Mouse (Mus musculus) liver, embryonic 12.5 days (tissue): ENCODE measurements around the gene Gm11020. TPM values are rescaled to one million over a fixed set of nuclear protein-coding genes. Genes with fewer than 3 reads are reported as not detected.
A peak's percentile ranks its signal among the peaks of the same experiment; 100 is the strongest.

Experiments used
- ATAC-seq: fragments of 200-750 bp; cut with Nextera tagmentation; 2 replicates; pipeline ENCODE4 v1.8.0; 2017; ENCODE audit warnings: moderate number of reproducible peaks, mild to moderate bottlenecking, moderate library complexity
- H3K27ac ChIP-seq: fragments of 300-500 bp; sonication (generic); 2 replicates; pipeline ENCODE4 v1.5.1; 2016; ENCODE audit warnings: mild to moderate bottlenecking
- H3K27me3 ChIP-seq: fragments of 300-500 bp; sonication (generic); replicated peaks from 2 replicates; pipeline ENCODE4 v1.6.1; 2016; ENCODE audit warnings: mild to moderate bottlenecking, moderate library complexity
- H3K36me3 ChIP-seq: fragments of 300-500 bp; sonication (generic); 2 replicates; pipeline ENCODE4 v1.6.1; 2016; ENCODE audit warnings: mild to moderate bottlenecking, moderate library complexity
- H3K4me1 ChIP-seq: fragments of 300-500 bp; sonication (generic); 2 replicates; pipeline ENCODE4 v1.6.1; 2016
- H3K4me2 ChIP-seq: fragments of 300-500 bp; sonication (generic); 2 replicates; pipeline ENCODE4 v1.6.1; 2016; ENCODE audit warnings: mild to moderate bottlenecking, moderate library complexity
- H3K4me3 ChIP-seq: fragments of 300-500 bp; sonication (generic); 2 replicates; pipeline ENCODE4 v1.5.1; 2016; ENCODE audit warnings: mild to moderate bottlenecking, moderate library complexity
- H3K9ac ChIP-seq: fragments of 300-500 bp; sonication (generic); 2 replicates; pipeline ENCODE4 v1.6.1; 2016; ENCODE audit warnings: mild to moderate bottlenecking, moderate library complexity
- H3K9me3 ChIP-seq: fragments of 300-500 bp; sonication (generic); replicated peaks from 2 replicates; pipeline ENCODE4 v1.6.1; 2016; ENCODE audit warnings: mild to moderate bottlenecking, moderate library complexity
- WGBS: fragments of 180-500 bp; shearing (Covaris S2); methylation state at CpG from one replicate; pipeline ENCODE4 v1.1.7; 2016; ENCODE audit not compliant: insufficient replicate concordance; 5-methylcytosine and 5-hydroxymethylcytosine counted together
- polyA plus RNA-seq: library from polyadenylated mRNA; unstranded; fragments of >200 nt; fragmentation: Nextera tagmentation; extraction: Ambion mirVana; gene quantifications from 2 replicates; pipeline ENCODE4 v1.2.1, GENCODE M21; 2016

Gene Gm11020
- polyA plus RNA-seq, 1 experiment from 2014 or later, result not detected

DNA sequence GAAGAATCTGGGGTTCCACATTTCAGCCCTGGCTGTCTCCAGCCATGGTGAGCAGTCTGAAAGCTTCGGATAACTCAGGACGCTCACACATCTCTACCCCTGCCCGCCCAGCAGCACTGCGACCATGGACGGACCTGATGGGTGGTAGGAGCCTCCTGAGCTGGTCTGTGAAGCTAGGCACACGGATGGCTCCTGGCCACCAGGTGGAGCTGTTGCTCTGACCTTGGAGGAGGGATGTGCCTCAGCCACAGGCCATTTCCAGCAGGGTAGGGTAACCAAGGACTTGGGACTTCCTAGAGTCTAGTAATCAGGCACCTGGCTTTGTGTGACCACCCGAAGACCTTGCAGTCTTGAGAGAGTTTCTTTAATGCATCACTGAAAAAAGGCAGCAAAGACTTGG is 22.6 kb downstream of the Gm11020 start:
- Histone ChIP-seq H3K36me3 (peaks cover 25% of the 10 kb centered on the region), H3K27me3 (peaks cover 16% of the 10 kb centered on the region), H3K4me1 (peaks cover 30% of the 10 kb centered on the region), H3K4me3 (no peak overlapping the region), H3K27ac (no peak overlapping the region), H3K4me2 (no peak overlapping the region), H3K9ac (no peak overlapping the region), H3K9me3 (no peaks in the 10 kb centered on the region)
- WGBS, result 22% methylated on average over 7 of the region's 7 CpGs
- ATAC-seq, result peak; percentile 45

DNA sequence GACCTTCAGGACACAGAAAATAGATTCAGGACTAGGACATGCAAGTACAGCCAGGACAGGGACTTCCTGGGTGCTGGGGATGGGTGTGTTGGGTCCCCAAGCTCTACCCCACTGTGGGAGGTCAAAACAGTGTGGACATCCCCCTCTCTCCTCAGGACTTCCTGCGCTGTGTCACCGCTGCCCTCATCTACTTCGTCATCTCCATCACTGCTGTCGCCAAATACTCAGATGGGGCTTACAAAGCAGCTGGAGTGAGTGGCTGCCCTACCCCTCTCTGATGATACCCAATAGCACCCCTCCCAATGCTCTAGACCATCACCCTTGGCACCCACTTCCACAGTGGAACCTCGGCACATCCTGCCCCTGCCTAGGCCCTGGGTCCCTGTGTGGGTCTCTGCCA is 23.3 kb downstream of the Gm11020 start:
- H3K4me3 ChIP-seq, result no peak overlapping the region
- H3K9me3 ChIP-seq, result no peaks in the 10 kb centered on the region
- 80% methylated on average over 5 of the region's 5 CpGs for WGBS
- peaks cover 29% of the 10 kb centered on the region for H3K4me1 ChIP-seq
- no peak overlapping the region for H3K9ac ChIP-seq
- H3K4me2 ChIP-seq, result no peak overlapping the region
- no peak for ATAC-seq
- H3K27me3 ChIP-seq, result peaks cover 12% of the 10 kb centered on the region
- peaks cover 25% of the 10 kb centered on the region for H3K36me3 ChIP-seq
- no peak overlapping the region for H3K27ac ChIP-seq

DNA sequence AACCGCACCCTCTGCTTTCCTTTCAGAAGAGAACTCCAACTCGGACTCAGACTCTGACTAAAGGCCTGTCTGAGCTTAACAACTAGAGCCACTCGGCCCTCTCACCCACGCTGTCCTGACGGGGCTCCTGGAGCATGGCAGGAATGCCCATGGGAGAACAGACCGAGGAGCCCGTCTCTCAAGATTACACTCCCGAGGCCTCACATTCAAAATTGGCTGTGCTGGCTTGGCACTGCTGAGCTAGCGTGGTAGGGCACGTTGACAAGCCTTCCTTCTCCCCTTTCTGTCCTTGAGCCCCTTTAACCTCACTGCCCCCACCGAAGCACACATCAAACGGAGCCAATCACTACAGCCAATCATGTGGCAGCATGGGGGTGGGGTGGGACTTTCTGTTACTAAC is 25.3 kb downstream of the Gm11020 start:
- Histone ChIP-seq H3K4me1 (peaks cover 16% of the 10 kb centered on the region), H3K36me3 (peaks cover 25% of the 10 kb centered on the region), H3K9ac (no peak overlapping the region), H3K4me2 (no peak overlapping the region), H3K4me3 (no peak overlapping the region), H3K9me3 (no peaks in the 10 kb centered on the region), H3K27ac (no peak overlapping the region), H3K27me3 (no peaks in the 10 kb centered on the region)
- 62% methylated on average over 12 of the region's 12 CpGs for WGBS
- ATAC-seq, result no peak

DNA sequence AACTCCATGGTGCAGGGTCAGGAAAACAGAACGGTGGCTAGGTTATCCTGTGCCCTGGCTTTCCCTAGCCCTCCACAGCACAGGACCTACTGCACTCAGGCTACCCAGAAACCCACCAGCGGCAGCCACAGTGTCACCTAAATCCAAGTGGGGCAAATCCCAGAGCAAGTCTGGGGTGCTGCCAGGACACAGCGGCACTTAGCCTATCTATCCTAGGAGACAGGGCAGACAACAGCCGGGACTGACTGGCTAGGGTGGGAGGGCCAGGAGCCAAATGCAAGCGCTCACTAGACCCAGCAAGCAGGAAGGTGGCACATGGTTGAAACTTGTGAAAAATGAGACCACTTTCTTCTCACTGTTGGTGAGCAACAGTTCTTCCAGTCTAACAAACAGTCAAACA is 27.6 kb downstream of the Gm11020 start:
- no peak overlapping the region for H3K4me2 ChIP-seq
- 76% methylated on average over 5 of the region's 5 CpGs for WGBS
- peaks cover 14% of the 10 kb centered on the region for H3K4me1 ChIP-seq
- H3K27ac ChIP-seq, result 0 out of 2 replicates have a peak overlapping the region, but pooled peaks have one; percentile 10
- no peak overlapping the region for H3K9ac ChIP-seq
- no peak for ATAC-seq
- H3K9me3 ChIP-seq, result no peaks in the 10 kb centered on the region
- no peak overlapping the region for H3K4me3 ChIP-seq
- H3K27me3 ChIP-seq, result no peaks in the 10 kb centered on the region
- H3K36me3 ChIP-seq, result peaks cover 25% of the 10 kb centered on the region

DNA sequence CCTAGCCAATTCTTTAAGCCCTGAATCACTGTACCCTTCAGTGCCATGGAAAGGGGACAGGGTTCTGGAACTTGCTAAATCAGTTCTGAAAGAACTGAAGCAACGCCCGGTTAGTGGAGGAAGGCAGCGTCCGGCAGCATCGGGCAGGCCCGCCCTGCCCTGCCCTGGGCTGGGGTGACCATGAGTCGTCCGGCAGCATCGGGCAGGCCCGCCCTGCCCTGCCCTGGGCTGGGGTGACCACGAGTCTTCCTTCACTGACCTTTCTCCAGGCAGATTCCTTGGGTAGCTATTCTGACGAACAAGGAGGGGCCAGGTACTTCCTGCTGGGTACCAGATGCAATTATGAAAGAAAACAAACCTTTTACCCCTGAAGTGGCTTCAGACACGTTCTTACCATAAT is 28.7 kb downstream of the Gm11020 start:
- no peak for ATAC-seq
- 75% methylated on average over 13 of the region's 13 CpGs for WGBS

DNA sequence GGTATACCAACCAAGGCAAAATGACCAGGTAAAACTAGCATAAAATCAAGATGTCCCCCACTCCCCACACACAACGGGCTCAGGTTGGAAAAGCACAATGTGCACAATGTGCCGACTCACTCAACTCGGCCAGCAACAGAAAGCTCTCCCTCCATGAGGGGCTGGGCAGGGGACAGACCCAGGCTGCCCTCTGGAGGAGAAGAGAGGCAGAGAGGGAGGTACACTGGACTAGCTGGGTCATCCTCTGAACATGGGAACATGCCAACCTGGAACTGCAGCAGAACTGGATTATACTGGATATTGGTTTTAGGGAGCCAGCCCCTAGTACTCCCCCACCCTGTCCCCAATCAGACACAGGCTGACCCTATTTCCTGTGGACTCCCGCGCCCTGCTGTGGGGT is 31.8 kb downstream of the Gm11020 start:
- Histone ChIP-seq H3K4me3 (no peak overlapping the region), H3K9me3 (no peaks in the 10 kb centered on the region), H3K4me1 (peaks cover 7% of the 10 kb centered on the region), H3K4me2 (no peak overlapping the region), H3K9ac (no peak overlapping the region), H3K27me3 (no peaks in the 10 kb centered on the region), H3K36me3 (peaks cover 11% of the 10 kb centered on the region), H3K27ac (no peak overlapping the region)
- ATAC-seq, result peak; percentile 35; the same call in 1 of the 2 replicates
- 50% methylated on average over 5 of the region's 5 CpGs for WGBS

More for the DNA sequence above, 28.7 kb downstream of the Gm11020 start:
- no peaks in the 10 kb centered on the region for H3K9me3 ChIP-seq
- H3K36me3 ChIP-seq, result peaks cover 29% of the 10 kb centered on the region
- H3K4me2 ChIP-seq, result no peak overlapping the region
- peaks cover 14% of the 10 kb centered on the region for H3K4me1 ChIP-seq
- no peak overlapping the region for H3K27ac ChIP-seq
- no peak overlapping the region for H3K4me3 ChIP-seq
- no peaks in the 10 kb centered on the region for H3K27me3 ChIP-seq
- no peak overlapping the region for H3K9ac ChIP-seq

DNA sequence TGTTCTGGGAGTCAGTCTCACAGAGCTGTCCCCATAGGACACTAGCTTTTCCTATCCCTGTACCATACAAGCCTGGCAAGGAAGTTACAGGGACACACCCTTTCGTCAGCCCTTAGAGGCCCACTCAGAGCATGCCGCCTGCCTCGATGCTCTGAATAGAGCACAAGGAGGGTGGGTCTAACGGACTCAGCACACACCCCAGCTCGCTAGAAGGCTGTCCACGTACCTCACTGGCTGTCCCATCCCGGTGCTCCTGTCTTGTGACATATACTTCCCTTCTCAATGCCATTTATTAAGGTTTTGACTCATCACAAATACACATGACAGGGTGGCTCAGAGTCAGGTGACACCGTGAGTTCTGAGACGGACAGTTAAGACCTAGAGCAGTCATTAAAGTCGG is 33.1 kb downstream of the Gm11020 start:
- WGBS, result 71% methylated on average over 10 of the region's 10 CpGs
- peaks cover 11% of the 10 kb centered on the region for H3K36me3 ChIP-seq
- H3K9ac ChIP-seq, result no peak overlapping the region
- no peak overlapping the region for H3K27ac ChIP-seq
- H3K27me3 ChIP-seq, result no peaks in the 10 kb centered on the region
- H3K4me2 ChIP-seq, result no peak overlapping the region
- H3K4me3 ChIP-seq, result no peak overlapping the region
- H3K4me1 ChIP-seq, result peaks cover under 1% of the 10 kb centered on the region; the same call in 1 of the 2 replicates
- no peaks in the 10 kb centered on the region for H3K9me3 ChIP-seq
- ATAC-seq, result no peak

DNA sequence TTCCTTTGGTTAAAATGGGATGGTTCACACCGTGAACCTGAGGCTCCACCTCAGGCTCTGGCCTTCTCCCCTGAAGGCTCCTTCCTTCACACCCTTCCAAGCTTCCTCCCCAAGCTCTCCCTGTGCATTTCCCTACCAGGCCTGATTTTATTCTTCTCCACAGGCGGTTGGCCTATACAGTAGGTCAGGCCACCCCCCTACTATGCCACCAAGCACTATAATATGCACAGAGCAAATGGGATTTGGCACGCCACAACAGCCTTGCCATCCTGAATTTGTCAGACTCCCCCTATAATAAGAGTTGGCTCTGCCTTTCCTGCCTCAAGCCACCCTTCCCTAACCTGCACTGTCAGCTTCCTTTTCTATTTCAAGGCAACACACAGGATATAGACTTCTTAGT is 37.3 kb downstream of the Gm11020 start:
- no peaks in the 10 kb centered on the region for H3K9me3 ChIP-seq
- H3K9ac ChIP-seq, result no peak overlapping the region
- WGBS, result 56% methylated on average over 3 of the region's 3 CpGs

DNA sequence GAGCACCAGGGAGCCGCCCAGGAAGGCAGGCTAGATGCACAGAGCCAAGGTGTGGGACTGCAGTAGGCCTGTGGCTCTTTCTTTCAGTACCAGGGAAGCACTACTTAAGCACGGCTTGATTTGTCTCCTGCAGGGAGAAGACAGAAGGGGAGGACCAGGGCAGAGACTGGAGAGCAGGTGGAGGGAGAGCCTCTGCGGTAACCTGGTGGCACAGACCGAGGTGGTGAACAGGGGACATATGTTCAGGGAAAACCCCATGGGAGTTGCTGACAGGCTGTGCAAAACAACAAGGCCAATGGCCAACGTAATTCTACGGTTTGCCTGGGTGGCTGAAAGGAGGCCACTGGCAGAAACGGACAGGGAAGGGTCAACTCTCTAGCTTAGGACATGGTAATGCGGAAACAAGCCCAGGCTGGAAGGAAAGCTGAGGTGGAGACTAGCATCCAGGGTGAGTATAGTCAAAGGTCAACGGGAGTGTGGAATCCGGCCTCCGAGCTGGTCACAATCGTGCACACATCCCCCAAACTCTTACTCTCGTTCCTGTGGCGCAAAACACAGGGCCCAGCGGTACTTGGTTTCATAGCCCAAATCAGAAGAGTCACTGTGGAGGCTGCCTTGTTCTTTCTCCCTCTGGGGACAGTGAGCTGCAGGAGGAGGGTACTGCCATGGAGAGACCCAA is 38.5 kb downstream of the Gm11020 start:
- peaks cover 2% of the 10 kb centered on the region for H3K36me3 ChIP-seq
- no peak overlapping the region for H3K4me3 ChIP-seq
- H3K9ac ChIP-seq, result no peak overlapping the region
- 0 out of 2 replicates have a peak, but pooled peaks cover 6% of the 10 kb centered on the region for H3K4me1 ChIP-seq
- H3K4me2 ChIP-seq, result no peak overlapping the region
- H3K9me3 ChIP-seq, result no peaks in the 10 kb centered on the region
- ATAC-seq, result peak; percentile 52; the same call in 1 of the 2 replicates
- 72% methylated on average over 15 of the region's 15 CpGs for WGBS
- no peak overlapping the region for H3K27ac ChIP-seq
- H3K27me3 ChIP-seq, result no peaks in the 10 kb centered on the region

More for the DNA sequence above, 37.3 kb downstream of the Gm11020 start:
- Histone ChIP-seq H3K4me3 (no peak overlapping the region), H3K4me2 (no peak overlapping the region), H3K27ac (no peak overlapping the region), H3K36me3 (peaks cover 11% of the 10 kb centered on the region), H3K27me3 (no peaks in the 10 kb centered on the region), H3K4me1 (0 out of 2 replicates have a peak, but pooled peaks cover 6% of the 10 kb centered on the region)
- no peak for ATAC-seq

DNA sequence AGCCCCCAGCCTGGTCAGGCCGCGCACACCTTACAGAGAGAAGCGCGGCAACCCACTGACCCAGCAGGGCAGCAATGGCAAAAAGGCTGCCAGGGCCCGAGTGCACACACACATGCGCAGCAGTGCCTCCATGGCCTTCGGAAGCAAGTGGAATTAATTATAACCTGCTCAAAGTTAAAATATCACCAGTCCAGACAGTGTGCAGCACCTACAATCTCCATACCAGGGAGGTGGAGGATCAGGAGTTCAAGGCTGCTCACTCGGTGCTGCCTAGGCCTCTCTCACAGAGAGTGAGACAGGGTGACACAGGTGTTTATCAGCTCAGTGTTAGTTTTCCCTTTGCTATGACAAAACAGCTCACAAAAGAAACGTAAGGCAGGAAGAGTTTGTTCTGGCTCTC is 44.3 kb downstream of the Gm11020 start:
- peaks cover 5% of the 10 kb centered on the region; the same call in 1 of the 2 replicates for H3K4me1 ChIP-seq
- H3K9me3 ChIP-seq, result no peaks in the 10 kb centered on the region
- no peak overlapping the region for H3K4me3 ChIP-seq
- no peak overlapping the region for H3K27ac ChIP-seq
- no peak overlapping the region for H3K4me2 ChIP-seq
- no peaks in the 10 kb centered on the region for H3K36me3 ChIP-seq
- H3K27me3 ChIP-seq, result no peaks in the 10 kb centered on the region
- 80% methylated on average over 9 of the region's 9 CpGs for WGBS
- ATAC-seq, result 0 out of 2 replicates have a peak, but pooled peaks have one; percentile 24
- no peak overlapping the region for H3K9ac ChIP-seq

DNA sequence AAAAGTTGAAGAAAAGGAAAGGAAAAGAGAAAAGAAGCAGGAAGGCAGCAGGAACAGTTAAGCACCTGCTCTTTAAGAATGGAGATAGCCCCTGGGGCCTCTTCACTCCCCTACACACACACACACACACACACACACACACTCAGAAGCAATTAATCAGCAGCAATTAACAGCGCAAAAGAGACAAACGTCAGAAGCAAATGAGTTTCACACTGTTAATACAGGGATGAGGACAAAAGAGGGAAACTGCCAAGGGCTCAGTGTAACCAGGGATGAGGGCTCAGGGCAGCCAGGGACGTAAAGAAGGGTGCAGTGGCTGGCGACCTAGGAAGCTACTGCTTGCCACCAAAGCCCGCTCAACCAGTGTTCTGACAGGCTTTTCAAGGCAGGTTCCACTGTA is 46.0 kb downstream of the Gm11020 start:
- 70% methylated on average over 5 of the region's 5 CpGs for WGBS
- H3K4me3 ChIP-seq, result no peak overlapping the region
- no peak overlapping the region for H3K4me2 ChIP-seq
- no peaks in the 10 kb centered on the region for H3K27me3 ChIP-seq
- H3K36me3 ChIP-seq, result no peaks in the 10 kb centered on the region
- peaks cover 5% of the 10 kb centered on the region; the same call in 1 of the 2 replicates for H3K4me1 ChIP-seq
- no peak overlapping the region for H3K27ac ChIP-seq
- no peak overlapping the region for H3K9ac ChIP-seq
- H3K9me3 ChIP-seq, result no peaks in the 10 kb centered on the region
- ATAC-seq, result no peak

DNA sequence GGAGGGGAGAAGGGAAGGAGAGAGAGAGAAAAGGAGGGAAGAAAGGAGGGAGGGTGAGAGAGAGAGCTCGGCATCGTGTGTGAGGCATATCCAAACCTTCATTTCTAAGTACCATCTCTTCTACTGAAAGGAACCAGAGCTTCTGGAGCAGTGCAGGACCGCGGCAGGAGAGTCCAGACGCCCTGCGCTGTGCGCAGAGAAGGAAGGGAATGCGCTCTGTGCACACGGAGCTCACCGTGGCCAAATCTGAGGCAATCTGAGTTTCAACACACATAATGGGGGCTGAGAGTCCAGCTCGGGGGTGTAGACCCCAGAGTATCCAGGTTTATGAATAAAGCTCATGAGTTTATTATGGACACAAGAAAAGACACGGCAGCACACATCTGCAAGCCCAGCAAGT is 48.2 kb downstream of the Gm11020 start:
- no peaks in the 10 kb centered on the region for H3K36me3 ChIP-seq
- H3K27me3 ChIP-seq, result no peaks in the 10 kb centered on the region
- H3K4me1 ChIP-seq, result peaks cover 8% of the 10 kb centered on the region; the same call in 1 of the 2 replicates
- no peak overlapping the region for H3K9ac ChIP-seq
- H3K4me3 ChIP-seq, result no peak overlapping the region
- WGBS, result 72% methylated on average over 12 of the region's 12 CpGs
- H3K4me2 ChIP-seq, result no peak overlapping the region
- H3K27ac ChIP-seq, result no peak overlapping the region
- ATAC-seq, result no peak
- H3K9me3 ChIP-seq, result no peaks in the 10 kb centered on the region
